Mouse (Mus musculus) hindbrain, embryonic 14.5 days (tissue): Measurements from ENCODE around the gene Cabp1. TPM values are rescaled to one million over a fixed set of nuclear protein-coding genes. Genes with fewer than 3 reads are reported as not detected.

ENCODE experiments used
- ATAC-seq: fragments of 200-750 bp; cut with Nextera tagmentation; 2 replicates; pipeline ENCODE4 v1.8.0; 2017; ENCODE audit warnings: moderate number of reproducible peaks, mild to moderate bottlenecking, moderate TSS enrichment, moderate library complexity; ENCODE audit not compliant: low FRiP score
- DNase-seq: peaks from one replicate; pipeline ENCODE4 v3.0.0-alpha.2; 2015; ENCODE audit warnings: low spot score
- H3K27ac ChIP-seq: fragments of 300-500 bp; sonication (generic); 2 replicates; pipeline ENCODE4 v1.5.1; 2014; ENCODE audit warnings: mild to moderate bottlenecking, moderate library complexity
- H3K27me3 ChIP-seq: fragments of 300-500 bp; sonication (generic); 2 replicates; pipeline ENCODE4 v1.6.1; 2014; ENCODE audit warnings: mild to moderate bottlenecking, low read length, mixed read lengths; ENCODE audit not compliant: control insufficient read depth, insufficient read depth
- H3K36me3 ChIP-seq: fragments of 300-500 bp; sonication (generic); replicated peaks from 2 replicates; pipeline ENCODE4 v1.6.1; 2014; ENCODE audit not compliant: control insufficient read depth, insufficient read depth
- H3K4me1 ChIP-seq: fragments of 300-500 bp; sonication (generic); replicated peaks from 2 replicates; pipeline ENCODE4 v1.6.1; 2014; ENCODE audit warnings: antibody characterized with exemption, low read length, mixed read lengths; ENCODE audit not compliant: control insufficient read depth, insufficient read depth
- H3K4me2 ChIP-seq: fragments of 300-500 bp; sonication (generic); replicated peaks from 2 replicates; pipeline ENCODE4 v1.6.1; 2014; ENCODE audit warnings: mild to moderate bottlenecking, moderate library complexity
- H3K4me3 ChIP-seq: fragments of 300-500 bp; sonication (generic); replicated peaks from 2 replicates; pipeline ENCODE4 v1.5.1; 2014; ENCODE audit warnings: mild to moderate bottlenecking, low read length
- H3K9ac ChIP-seq: fragments of 300-500 bp; sonication (generic); 2 replicates; pipeline ENCODE4 v1.6.1; 2014
- H3K9me3 ChIP-seq: fragments of 300-500 bp; sonication (generic); 2 replicates; pipeline ENCODE4 v1.6.1; 2016; ENCODE audit warnings: low read length; ENCODE audit not compliant: control insufficient read depth
- WGBS: fragments of 180-500 bp; shearing (Covaris S2); extraction: QIAGEN DNeasy Blood & Tissue Kit; methylation state at CpG from one replicate; pipeline ENCODE4 v1.1.7; 2014; 5-methylcytosine and 5-hydroxymethylcytosine counted together
- polyA plus RNA-seq: library from polyadenylated mRNA; unstranded; fragments of >200 nt; fragmentation: Nextera tagmentation; extraction: Ambion mirVana; gene quantifications from 2 replicates; pipeline ENCODE4 v1.2.1, GENCODE M21; 2014

The Cabp1 gene
- polyA plus RNA-seq, result 17.7 and 22.8 TPM in 2 replicates

- H3K4me2 ChIP-seq, result peak within 1 kb of the TSS; percentile 99
- H3K27ac ChIP-seq, result peak within 1 kb of the TSS; percentile 69
- H3K4me1 ChIP-seq, result peaks cover 14% of the 10 kb centered on the region
- no peaks in the 10 kb centered on the region for H3K36me3 ChIP-seq
- H3K9me3 ChIP-seq, result no peaks in the 10 kb centered on the region
- DNase-seq, result peak; percentile 68
- peak; percentile 64 for ATAC-seq
- peak within 1 kb of the TSS; percentile 80 for H3K9ac ChIP-seq
- under 1% methylated on average over 112 of the region's 116 CpGs for WGBS
- H3K4me3 ChIP-seq, result peak within 1 kb of the TSS; percentile 70
- peaks cover 47% of the 10 kb centered on the region for H3K27me3 ChIP-seq
Observed at GRCm38 (mm10) chr5:115193669-115194625, at the start of gene Cabp1. Gene Cabp1 (minus strand): TSS chr5:115194381.

- H3K4me2 ChIP-seq, result no peak overlapping the region
- DNase-seq (no peak), ATAC-seq (no peak)
- peaks cover 10% of the 10 kb centered on the region for H3K4me1 ChIP-seq
- no peak overlapping the region for H3K4me3 ChIP-seq
- 85% methylated on average over 11 of the region's 11 CpGs for WGBS
- no peak overlapping the region for H3K27ac ChIP-seq
- no peaks in the 10 kb centered on the region for H3K27me3 ChIP-seq
- H3K9me3 ChIP-seq, result no peaks in the 10 kb centered on the region
- no peak overlapping the region for H3K9ac ChIP-seq
- peaks cover 57% of the 10 kb centered on the region for H3K36me3 ChIP-seq
Observed at GRCm38 (mm10) chr5:115240191-115240590, 46.0 kb upstream of the Cabp1 start.

- 7% methylated on average over 11 of the region's 11 CpGs for WGBS
- H3K27me3 ChIP-seq, result peaks cover 8% of the 10 kb centered on the region
- DNase-seq, result no peak
Observed at GRCm38 (mm10) chr5:115238729-115239195, 44.6 kb upstream of the Cabp1 start.

DNA sequence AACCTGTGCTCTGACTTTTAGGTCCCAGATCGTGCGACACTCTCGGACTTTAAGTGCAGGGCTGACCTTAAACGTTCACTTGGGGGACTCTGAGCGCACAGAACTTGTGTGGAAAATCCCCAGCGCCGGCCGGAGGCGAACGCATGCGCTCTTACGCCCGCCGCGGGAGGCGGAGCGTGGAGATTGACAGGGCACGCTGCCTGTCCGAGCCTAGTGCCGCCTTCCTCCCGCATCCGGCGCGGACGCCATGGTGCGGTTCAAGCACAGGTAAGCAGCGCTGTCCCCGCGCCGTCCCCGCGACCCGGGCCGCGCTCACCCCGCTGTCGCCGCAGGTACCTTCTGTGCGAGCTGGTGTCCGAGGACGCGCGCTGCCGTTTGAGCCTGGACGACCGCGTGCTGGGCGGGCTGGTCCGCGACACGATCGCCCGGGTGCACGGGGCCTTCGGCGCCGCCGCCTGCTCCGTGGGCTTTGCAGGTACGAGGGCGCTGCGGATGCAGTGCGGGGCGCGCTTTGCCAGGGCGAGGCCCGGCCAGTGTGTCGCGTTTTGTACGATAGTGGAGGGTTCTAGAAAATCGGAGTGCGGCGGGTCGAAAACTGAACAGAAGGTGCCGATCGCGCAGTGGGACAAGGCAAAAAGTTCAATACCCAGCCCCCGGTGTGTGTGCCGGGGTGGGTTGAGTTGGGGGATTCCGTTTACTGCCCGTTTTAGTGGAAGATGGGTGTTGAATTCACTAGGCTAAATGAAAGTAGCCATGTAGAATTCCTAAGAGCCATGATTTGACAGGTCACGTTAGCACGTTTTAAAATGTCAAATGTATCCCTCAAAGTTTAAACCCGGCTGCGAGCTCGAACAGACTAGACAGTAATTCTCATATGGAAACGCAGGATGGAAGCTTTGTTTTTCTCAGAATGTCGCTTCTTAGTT, 43.9 kb upstream of the Cabp1 start:
- H3K9me3 ChIP-seq, result no peaks in the 10 kb centered on the region
- peak overlapping the region; percentile 67 for H3K9ac ChIP-seq
- peaks cover 36% of the 10 kb centered on the region for H3K36me3 ChIP-seq
- peak; percentile 92 for DNase-seq
- H3K27me3 ChIP-seq, result peaks cover 13% of the 10 kb centered on the region
- ATAC-seq, result peak; percentile 80
- H3K27ac ChIP-seq, result peak overlapping the region; percentile 58; the same call in 1 of the 2 replicates
- peak overlapping the region; percentile 66 for H3K4me3 ChIP-seq
- WGBS, result under 1% methylated on average over 88 of the region's 88 CpGs
- H3K4me1 ChIP-seq, result peaks cover 10% of the 10 kb centered on the region
- H3K4me2 ChIP-seq, result peak overlapping the region; percentile 86

More at GRCm38 (mm10) chr5:115238729-115239195, 44.6 kb upstream of the Cabp1 start:
- H3K27ac ChIP-seq, result no peak overlapping the region
- H3K9ac ChIP-seq, result peak overlapping the region; percentile 67
- H3K4me3 ChIP-seq, result peak overlapping the region; percentile 66
- H3K4me1 ChIP-seq, result peaks cover 10% of the 10 kb centered on the region
- H3K36me3 ChIP-seq, result peaks cover 43% of the 10 kb centered on the region
- H3K9me3 ChIP-seq, result no peaks in the 10 kb centered on the region
- ATAC-seq, result no peak
- peak overlapping the region; percentile 86 for H3K4me2 ChIP-seq

- peak; percentile 63 for ATAC-seq
- Histone ChIP-seq H3K4me3 (peak within 1 kb of the TSS; percentile 41), H3K9me3 (no peaks in the 10 kb centered on the region), H3K27ac (peak within 1 kb of the TSS; percentile 63; the same call in 1 of the 2 replicates), H3K4me1 (peaks cover 10% of the 10 kb centered on the region), H3K9ac (peak within 1 kb of the TSS; percentile 66), H3K27me3 (peaks cover 16% of the 10 kb centered on the region), H3K36me3 (peaks cover 14% of the 10 kb centered on the region), H3K4me2 (peak within 1 kb of the TSS; percentile 69)
- whole genome bisulfite sequencing, result 1% methylated on average over 21 of the region's 21 CpGs
- peak; percentile 92 for DNase-seq
Observed at GRCm38 (mm10) chr5:115235786-115236263, 41.6 kb upstream of the Cabp1 start, which contains the start of gene Pop5. Gene Pop5 (plus strand): TSS chr5:115235836.

DNA sequence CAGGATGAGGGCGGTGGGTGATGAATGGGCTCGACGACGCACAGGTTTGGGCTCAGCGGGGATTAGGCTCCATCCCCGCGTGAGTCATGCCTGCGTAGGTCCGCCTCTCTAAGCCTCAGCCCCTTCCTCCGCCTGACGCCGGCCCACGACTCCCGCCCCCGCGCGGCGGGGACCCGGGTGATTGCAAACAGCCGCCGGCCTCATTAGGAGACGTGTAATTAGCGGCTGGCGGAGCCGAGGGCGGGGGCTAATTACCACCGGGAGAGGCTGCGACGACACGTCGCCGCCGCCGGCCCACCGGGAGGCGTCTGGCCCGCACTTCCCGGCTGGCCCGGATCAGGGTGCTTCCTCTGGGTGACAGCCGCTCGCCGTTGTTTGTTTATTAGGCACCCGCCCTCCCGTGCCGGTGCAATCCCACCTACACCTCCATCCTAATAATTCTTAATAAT, 41.2 kb upstream of the Cabp1 start:
- peak; percentile 41 for ATAC-seq
- WGBS, result 1% methylated on average over 33 of the region's 45 CpGs
- Histone ChIP-seq H3K4me1 (peaks cover 10% of the 10 kb centered on the region), H3K4me2 (peak overlapping the region; percentile 69), H3K36me3 (peaks cover 9% of the 10 kb centered on the region), H3K27ac (peak overlapping the region; percentile 63; the same call in 1 of the 2 replicates), H3K4me3 (peak overlapping the region; percentile 41), H3K9ac (peak overlapping the region; percentile 66), H3K27me3 (peaks cover 16% of the 10 kb centered on the region), H3K9me3 (no peaks in the 10 kb centered on the region)
- DNase-seq, result peak; percentile 52

DNA sequence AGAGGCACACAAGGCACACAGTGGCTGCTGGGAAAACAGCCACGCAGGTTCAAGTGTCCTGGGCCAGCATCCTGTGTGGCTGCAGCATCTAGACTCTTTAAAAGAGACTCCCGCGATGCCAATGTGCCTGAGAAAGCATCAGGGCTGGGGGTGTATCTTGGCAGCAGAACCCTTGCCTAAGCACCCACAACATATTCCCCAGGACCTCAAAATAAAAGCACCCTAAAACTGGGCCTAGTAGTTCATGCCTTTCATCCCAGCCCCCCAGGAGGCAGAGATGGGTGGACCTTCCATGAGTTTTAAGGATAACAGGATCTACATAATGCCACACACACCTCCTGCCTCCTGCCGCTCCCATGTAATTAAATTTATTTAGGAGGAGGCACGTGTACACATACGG, 40.3 kb upstream of the Cabp1 start:
- ATAC-seq, result no peak
- 50% methylated on average over 6 of the region's 6 CpGs for WGBS
- no peak overlapping the region for H3K4me3 ChIP-seq
- H3K27ac ChIP-seq, result no peak overlapping the region
- H3K4me2 ChIP-seq, result no peak overlapping the region
- no peak overlapping the region for H3K9ac ChIP-seq
- H3K4me1 ChIP-seq, result peaks cover 10% of the 10 kb centered on the region
- H3K27me3 ChIP-seq, result peaks cover 16% of the 10 kb centered on the region
- no peaks in the 10 kb centered on the region for H3K9me3 ChIP-seq
- peaks cover under 1% of the 10 kb centered on the region; the same call in 1 of the 2 replicates for H3K36me3 ChIP-seq
- DNase-seq, result no peak

GRCm38 (mm10) chr5:115233031-115233780, 39.0 kb upstream of the Cabp1 start:
- Histone ChIP-seq H3K36me3 (no peaks in the 10 kb centered on the region), H3K27me3 (peaks cover 16% of the 10 kb centered on the region), H3K9me3 (no peaks in the 10 kb centered on the region), H3K4me1 (peaks cover 3% of the 10 kb centered on the region; the same call in 1 of the 2 replicates), H3K9ac (no peak overlapping the region), H3K4me2 (no peak overlapping the region), H3K4me3 (no peak overlapping the region), H3K27ac (no peak overlapping the region)
- no peak for ATAC-seq
- WGBS, result 93% methylated on average over 14 of the region's 14 CpGs
- DNase-seq, result no peak
